Mouse (Mus musculus) liver, embryonic 15.5 days (tissue): Measurements from ENCODE around the gene Ugt1a7c. TPM values are rescaled to one million over a fixed set of nuclear protein-coding genes. Genes with fewer than 3 reads are reported as not detected.

ENCODE experiments used
- ATAC-seq: fragments of 200-750 bp; cut with Nextera tagmentation; 2 replicates; pipeline ENCODE4 v1.8.0; 2017; ENCODE audit warnings: moderate number of reproducible peaks, mild to moderate bottlenecking, moderate library complexity; ENCODE audit not compliant: insufficient read depth
- H3K27ac ChIP-seq: fragments of 300-500 bp; sonication (generic); replicated peaks from 2 replicates; pipeline ENCODE4 v1.5.1; 2015; ENCODE audit warnings: mild to moderate bottlenecking, inconsistent platforms
- H3K27me3 ChIP-seq: fragments of 300-500 bp; sonication (generic); 2 replicates; pipeline ENCODE4 v1.6.1; 2015; ENCODE audit warnings: mild to moderate bottlenecking, inconsistent platforms
- H3K36me3 ChIP-seq: fragments of 300-500 bp; sonication (generic); replicated peaks from 2 replicates; pipeline ENCODE4 v1.6.1; 2015; ENCODE audit warnings: moderate library complexity, mild to moderate bottlenecking, inconsistent platforms
- H3K4me1 ChIP-seq: fragments of 300-500 bp; sonication (generic); replicated peaks from 2 replicates; pipeline ENCODE4 v1.6.1; 2015; ENCODE audit warnings: inconsistent platforms
- H3K4me2 ChIP-seq: fragments of 300-500 bp; sonication (generic); 2 replicates; pipeline ENCODE4 v1.6.1; 2015; ENCODE audit warnings: moderate library complexity, mild to moderate bottlenecking, inconsistent platforms
- H3K4me3 ChIP-seq: fragments of 300-500 bp; sonication (generic); replicated peaks from 2 replicates; pipeline ENCODE4 v1.5.1; 2015; ENCODE audit warnings: mild to moderate bottlenecking, inconsistent platforms
- H3K9ac ChIP-seq: fragments of 300-500 bp; sonication (generic); 2 replicates; pipeline ENCODE4 v1.6.1; 2015; ENCODE audit warnings: moderate library complexity, mild to moderate bottlenecking, inconsistent platforms
- H3K9me3 ChIP-seq: fragments of 300-500 bp; sonication (generic); replicated peaks from 2 replicates; pipeline ENCODE4 v1.6.1; 2016; ENCODE audit warnings: inconsistent platforms
- WGBS: fragments of 180-500 bp; shearing (Covaris S2); methylation state at CpG from one replicate; pipeline ENCODE4 v1.1.7; 2015; ENCODE audit warnings: mixed read lengths; ENCODE audit not compliant: insufficient replicate concordance; 5-methylcytosine and 5-hydroxymethylcytosine counted together
- polyA plus RNA-seq: library from polyadenylated mRNA; unstranded; fragments of >200 nt; fragmentation: Nextera tagmentation; extraction: Ambion mirVana; gene quantifications from 2 replicates; pipeline ENCODE4 v1.2.1, GENCODE M21; 2015

Ugt1a7c gene
- polyA plus RNA-seq, 1 experiment from 2014 or later = 3.1 TPM

GRCm38 (mm10) chr1:88240579-88240978 is 145.7 kb downstream of the Ugt1a7c start:
- WGBS = 44% methylated on average over 4 of the region's 4 CpGs
- Histone ChIP-seq H3K27me3 (no peaks in the 10 kb centered on the region), H3K36me3 (no peaks in the 10 kb centered on the region), H3K4me1 (no peaks in the 10 kb centered on the region), H3K4me2 (no peak overlapping the region), H3K27ac (no peak overlapping the region), H3K4me3 (no peak overlapping the region), H3K9me3 (peaks cover 45% of the 10 kb centered on the region), H3K9ac (no peak overlapping the region)
- no peak for ATAC-seq

DNA sequence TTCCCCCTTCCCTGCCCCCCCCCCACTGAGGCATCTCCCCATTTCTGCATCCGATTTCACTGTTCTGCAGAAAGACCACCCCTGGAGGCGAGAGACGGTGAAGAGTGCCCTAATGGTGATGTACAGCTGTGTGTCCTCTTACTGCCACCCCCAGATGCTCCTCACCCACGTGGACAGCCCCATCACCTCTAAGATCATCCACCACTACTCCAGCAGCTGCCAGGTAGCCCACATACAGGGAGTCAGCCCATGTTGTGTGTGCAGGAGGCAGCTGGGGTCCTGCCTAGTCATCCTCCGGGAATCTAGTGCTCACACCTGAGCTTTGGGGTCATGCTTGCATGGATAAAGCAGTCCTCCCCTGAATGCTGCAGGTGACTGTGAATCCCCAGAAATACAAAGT is 149.0 kb downstream of the Ugt1a7c start:
- WGBS = 47% methylated on average over 5 of the region's 5 CpGs
- ATAC-seq = no peak

GRCm38 (mm10) chr1:88245881-88246280 is 151.0 kb downstream of the Ugt1a7c start:
- Histone ChIP-seq H3K4me2 (no peak overlapping the region), H3K27me3 (no peaks in the 10 kb centered on the region), H3K4me1 (no peaks in the 10 kb centered on the region), H3K27ac (no peak overlapping the region), H3K4me3 (no peak overlapping the region), H3K9me3 (peaks cover 42% of the 10 kb centered on the region; the same call in 1 of the 2 replicates), H3K36me3 (no peaks in the 10 kb centered on the region), H3K9ac (no peak overlapping the region)
- 57% methylated on average over 6 of the region's 6 CpGs for WGBS
- no peak for ATAC-seq

More for the DNA sequence above, 149.0 kb downstream of the Ugt1a7c start:
- Histone ChIP-seq H3K4me2 (no peak overlapping the region), H3K9ac (no peak overlapping the region), H3K4me1 (no peaks in the 10 kb centered on the region), H3K4me3 (no peak overlapping the region), H3K36me3 (no peaks in the 10 kb centered on the region), H3K9me3 (peaks cover 35% of the 10 kb centered on the region), H3K27me3 (no peaks in the 10 kb centered on the region), H3K27ac (no peak overlapping the region)

DNA sequence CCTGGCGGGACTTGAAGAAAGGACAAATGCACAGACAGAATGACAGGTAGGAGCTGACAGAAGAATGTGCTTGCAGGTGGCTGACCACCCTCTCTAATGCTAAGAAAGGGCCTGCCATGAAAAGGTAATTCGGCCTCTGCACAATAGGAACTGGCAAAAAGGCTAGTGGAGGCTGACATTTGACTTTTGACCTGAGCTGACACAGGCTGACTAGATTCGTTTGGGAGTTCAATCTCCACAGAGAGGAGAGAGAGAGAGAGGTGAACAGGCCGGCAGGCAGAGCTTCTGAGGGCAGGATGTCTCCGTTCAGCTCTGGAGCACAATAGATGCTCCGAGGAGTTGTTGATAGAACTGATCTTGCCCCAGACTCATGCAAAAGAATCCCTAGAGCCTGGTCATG is 151.5 kb downstream of the Ugt1a7c start:
- Histone ChIP-seq H3K4me2 (no peak overlapping the region), H3K4me3 (no peak overlapping the region), H3K36me3 (no peaks in the 10 kb centered on the region), H3K9me3 (peaks cover 41% of the 10 kb centered on the region; the same call in 1 of the 2 replicates), H3K27ac (no peak overlapping the region), H3K9ac (no peak overlapping the region), H3K4me1 (no peaks in the 10 kb centered on the region), H3K27me3 (no peaks in the 10 kb centered on the region)
- WGBS = 34% methylated on average over 6 of the region's 6 CpGs
- no peak for ATAC-seq

- no peaks in the 10 kb centered on the region for H3K27me3 ChIP-seq
- WGBS = 30% methylated on average over 2 of the region's 2 CpGs
- H3K27ac ChIP-seq = no peak overlapping the region
- peaks cover 48% of the 10 kb centered on the region; the same call in 1 of the 2 replicates for H3K9me3 ChIP-seq
- H3K4me3 ChIP-seq = no peak overlapping the region
- no peaks in the 10 kb centered on the region for H3K36me3 ChIP-seq
- H3K9ac ChIP-seq = no peak overlapping the region
- no peak for ATAC-seq
- no peak overlapping the region for H3K4me2 ChIP-seq
- no peaks in the 10 kb centered on the region for H3K4me1 ChIP-seq
These were observed 152.8 kb downstream of the Ugt1a7c start for GRCm38 (mm10) chr1:88247660-88248059.

DNA sequence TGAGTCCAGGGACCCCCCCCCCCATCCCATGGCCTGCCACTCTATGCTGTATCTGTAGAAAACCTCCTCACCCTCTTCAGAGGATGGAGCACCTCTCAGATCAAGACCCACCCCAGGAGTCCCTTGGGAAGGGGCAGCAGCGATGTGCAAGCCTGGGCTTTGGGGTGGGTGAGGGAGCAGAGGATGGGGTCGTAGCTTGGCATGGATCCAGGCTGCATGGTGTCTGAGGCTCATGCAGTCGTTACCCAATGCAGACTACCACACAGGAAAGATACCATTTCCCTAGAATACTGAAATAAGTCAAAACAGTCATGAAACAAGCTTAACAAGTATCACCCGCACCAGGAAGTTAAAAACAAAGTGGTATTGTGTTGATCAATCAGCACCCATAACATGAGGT is 153.8 kb downstream of the Ugt1a7c start:
- no peak for ATAC-seq
- no peaks in the 10 kb centered on the region for H3K4me1 ChIP-seq
- no peak overlapping the region for H3K27ac ChIP-seq
- no peaks in the 10 kb centered on the region for H3K36me3 ChIP-seq
- H3K27me3 ChIP-seq = no peaks in the 10 kb centered on the region
- peaks cover 48% of the 10 kb centered on the region; the same call in 1 of the 2 replicates for H3K9me3 ChIP-seq
- no peak overlapping the region for H3K4me3 ChIP-seq
- no peak overlapping the region for H3K4me2 ChIP-seq
- H3K9ac ChIP-seq = no peak overlapping the region
- WGBS = 43% methylated on average over 4 of the region's 4 CpGs

DNA sequence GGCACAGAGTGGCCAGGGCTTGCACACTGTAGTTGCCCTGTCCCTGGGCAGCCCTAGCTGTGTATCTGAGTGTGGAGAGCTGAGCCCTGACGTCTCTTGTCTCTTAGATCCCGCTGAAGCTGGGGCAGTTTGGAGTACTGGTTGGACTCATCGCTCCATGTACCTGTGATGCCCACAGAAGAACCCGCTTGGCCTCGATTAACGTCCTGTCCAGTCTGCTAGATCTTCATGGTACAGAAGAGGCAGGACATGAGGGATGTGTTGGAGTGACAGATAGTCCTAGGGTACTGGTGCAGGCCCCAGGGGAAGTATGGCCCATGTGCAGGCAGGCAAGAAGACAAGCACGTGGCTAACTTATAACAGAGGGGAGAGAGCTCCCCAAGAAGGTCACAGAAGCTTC is 154.7 kb downstream of the Ugt1a7c start:
- WGBS = 60% methylated on average over 7 of the region's 7 CpGs
- no peak for ATAC-seq
- Histone ChIP-seq H3K36me3 (no peaks in the 10 kb centered on the region), H3K9ac (no peak overlapping the region), H3K9me3 (peaks cover 48% of the 10 kb centered on the region; the same call in 1 of the 2 replicates), H3K27me3 (no peaks in the 10 kb centered on the region), H3K4me1 (no peaks in the 10 kb centered on the region), H3K4me2 (no peak overlapping the region), H3K27ac (no peak overlapping the region), H3K4me3 (no peak overlapping the region)

DNA sequence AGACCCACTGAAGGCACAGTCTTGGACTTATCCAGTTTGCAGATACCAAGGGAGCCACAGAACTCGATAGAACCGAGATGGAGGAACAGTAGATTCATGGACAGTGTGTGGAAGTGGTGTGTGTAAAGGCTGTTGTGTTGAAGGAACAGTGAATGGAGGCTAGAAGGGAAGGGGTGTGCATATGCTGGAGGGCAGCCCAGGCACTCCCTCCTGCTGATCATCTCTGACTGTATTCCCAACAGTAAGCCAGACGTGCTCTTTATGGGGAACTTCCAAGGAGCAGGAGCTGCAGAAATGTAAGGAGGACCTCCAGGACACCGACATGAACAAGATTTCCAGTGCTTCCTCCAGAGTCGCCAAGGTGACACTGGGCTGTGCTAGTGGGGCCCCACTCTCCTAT is 155.2 kb downstream of the Ugt1a7c start:
- Histone ChIP-seq H3K27me3 (no peaks in the 10 kb centered on the region), H3K9me3 (peaks cover 47% of the 10 kb centered on the region; the same call in 1 of the 2 replicates), H3K27ac (no peak overlapping the region), H3K36me3 (no peaks in the 10 kb centered on the region), H3K9ac (no peak overlapping the region), H3K4me1 (no peaks in the 10 kb centered on the region), H3K4me3 (no peak overlapping the region), H3K4me2 (no peak overlapping the region)
- 62% methylated on average over 5 of the region's 5 CpGs for WGBS
- no peak for ATAC-seq

DNA sequence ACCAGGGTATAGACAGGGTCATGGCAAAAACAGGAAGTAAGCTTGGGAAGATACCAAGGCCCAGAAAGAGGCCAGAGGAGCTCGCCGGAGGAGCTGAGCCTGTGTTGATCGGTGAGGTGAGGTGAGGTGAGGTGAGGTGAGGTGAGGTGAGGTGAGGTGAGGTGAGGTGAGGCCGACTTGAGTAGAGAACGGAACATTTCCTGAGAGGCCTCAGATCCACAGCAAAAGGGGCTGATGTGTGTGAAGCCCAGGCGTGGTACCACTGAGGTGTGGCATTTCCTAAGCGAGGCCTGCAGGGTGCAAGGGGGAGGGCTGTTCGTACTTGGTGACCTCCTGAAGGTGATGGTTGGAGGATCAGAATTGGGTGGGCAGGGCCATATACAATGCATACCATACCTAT is 158.2 kb downstream of the Ugt1a7c start:
- WGBS = 59% methylated on average over 8 of the region's 8 CpGs
- Histone ChIP-seq H3K4me3 (no peak overlapping the region), H3K36me3 (no peaks in the 10 kb centered on the region), H3K27me3 (no peaks in the 10 kb centered on the region), H3K27ac (no peak overlapping the region), H3K9me3 (peaks cover 42% of the 10 kb centered on the region; the same call in 1 of the 2 replicates), H3K4me2 (no peak overlapping the region), H3K4me1 (no peaks in the 10 kb centered on the region), H3K9ac (no peak overlapping the region)
- ATAC-seq = 0 out of 2 replicates have a peak, but pooled peaks have one; percentile 1

- 0 out of 2 replicates have a peak, but pooled peaks have one; percentile 22 for ATAC-seq
- Histone ChIP-seq H3K27ac (no peak overlapping the region), H3K4me2 (no peak overlapping the region), H3K27me3 (no peaks in the 10 kb centered on the region), H3K36me3 (no peaks in the 10 kb centered on the region), H3K9me3 (peaks cover 41% of the 10 kb centered on the region; the same call in 1 of the 2 replicates), H3K4me1 (no peaks in the 10 kb centered on the region), H3K4me3 (no peak overlapping the region), H3K9ac (no peak overlapping the region)
- 51% methylated on average over 6 of the region's 6 CpGs for WGBS
These were observed 158.7 kb downstream of the Ugt1a7c start for GRCm38 (mm10) chr1:88253540-88253939.

DNA sequence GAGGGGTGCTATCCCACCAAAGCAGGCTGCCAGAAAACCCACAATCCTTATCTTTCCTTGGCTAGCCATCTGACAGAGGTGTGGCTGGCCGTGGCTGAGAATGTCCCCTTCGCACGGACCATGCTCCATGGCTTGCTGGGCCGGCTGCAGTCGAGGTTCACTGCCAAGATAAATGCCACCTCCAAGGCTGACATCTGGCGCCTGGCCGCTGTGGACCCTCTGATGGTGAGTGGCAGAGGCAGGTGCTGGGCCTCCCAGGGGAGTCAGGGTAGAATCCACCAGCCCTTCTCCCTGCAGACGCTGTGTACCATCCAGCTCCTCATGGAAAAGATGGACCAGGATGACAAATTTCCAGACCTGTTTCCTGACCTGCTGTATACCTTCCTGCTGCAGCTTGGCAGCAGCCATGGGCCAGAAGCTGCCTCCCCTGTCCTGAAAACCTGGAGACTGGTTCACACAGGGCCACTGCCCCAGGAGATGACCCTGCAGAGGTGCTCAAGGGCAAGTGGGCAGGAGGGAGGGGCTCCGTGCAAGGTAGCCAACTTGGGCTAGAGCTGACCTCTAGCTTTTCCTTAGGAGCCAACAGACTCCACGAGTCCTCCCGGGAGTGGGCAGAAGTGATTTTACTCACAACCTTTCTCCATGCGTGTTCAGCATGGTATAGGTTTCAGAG is 160.1 kb downstream of the Ugt1a7c start:
- H3K9me3 ChIP-seq = peaks cover 29% of the 10 kb centered on the region; the same call in 1 of the 2 replicates
- H3K4me3 ChIP-seq = no peak overlapping the region
- no peak overlapping the region for H3K27ac ChIP-seq
- peaks cover 10% of the 10 kb centered on the region for H3K4me1 ChIP-seq
- H3K27me3 ChIP-seq = no peaks in the 10 kb centered on the region
- no peak for ATAC-seq
- WGBS = 63% methylated on average over 12 of the region's 12 CpGs
- no peak overlapping the region for H3K9ac ChIP-seq
- 0 out of 2 replicates have a peak, but pooled peaks cover under 1% of the 10 kb centered on the region for H3K36me3 ChIP-seq
- no peak overlapping the region for H3K4me2 ChIP-seq
